Mouse (Mus musculus): ENCODE results near the gene Tet2.

DNA sequence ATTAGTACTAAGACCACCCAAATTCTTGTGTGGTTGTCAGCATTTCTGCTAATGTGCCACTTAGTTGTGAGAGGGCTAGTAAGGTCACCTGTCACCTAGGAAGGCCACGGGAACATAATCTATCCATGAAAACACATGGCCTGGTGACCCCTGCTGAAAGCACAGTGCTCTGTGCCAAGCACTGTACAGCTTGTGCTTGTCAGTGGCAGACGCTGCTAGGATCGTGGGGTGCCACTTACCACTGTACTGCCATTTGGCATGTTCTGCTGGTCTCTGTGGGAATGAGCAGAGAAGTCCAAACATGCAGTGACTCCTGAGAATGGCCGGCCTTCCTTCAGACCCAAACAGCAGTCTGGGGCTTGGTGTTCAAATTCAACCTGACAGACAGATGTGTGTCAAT is 73.8 kb downstream of the Tet2 start:
- TF ChIP-seq CTCF (IDR thresholded peaks at IDR 0.05; ENCODE audit: low read depth, low read length) (no peak), POLR2A (IDR thresholded peaks at IDR 0.05; ENCODE audit: borderline replicate concordance, low read depth, low read length) (no peak)

All from bone marrow macrophage, adult 2 months (primary cell).